Mouse (Mus musculus) E14TG2a.4 (cell line): Measurements from ENCODE around the gene Lgi1.
A peak's percentile ranks its signal among the peaks of the same experiment; 100 is the strongest.

ENCODE experiments used
- H3K27me3 ChIP-seq: 2 replicates; pipeline ENCODE4 v1.6.1; 2014; ENCODE audit warnings: low read length, control low read depth; ENCODE audit not compliant: insufficient read depth
- H3K36me3 ChIP-seq: 2 replicates; pipeline ENCODE4 v1.6.1; 2014; ENCODE audit warnings: low read length, control low read depth; ENCODE audit not compliant: insufficient read depth
- H3K4me1 ChIP-seq: replicated peaks from 2 replicates; pipeline ENCODE4 v1.6.1; 2014; ENCODE audit warnings: low read depth, low read length, control low read depth
- H3K4me3 ChIP-seq: replicated peaks from 2 replicates; pipeline ENCODE4 v1.5.1; 2014; ENCODE audit warnings: mild to moderate bottlenecking, low read length
- H3K9me3 ChIP-seq: 2 replicates; pipeline ENCODE4 v1.6.1; 2014; ENCODE audit warnings: low read length, control low read depth
- CTCF ChIP-seq: conservative IDR thresholded peaks from 2 replicates; pipeline ENCODE4 v1.5.1; 2014; ENCODE audit warnings: low read length
- NANOG ChIP-seq: IDR thresholded peaks from 2 replicates; pipeline ENCODE4 v1.6.1; 2014; ENCODE audit warnings: borderline replicate concordance, low read length, mixed read lengths
- POU5F1 ChIP-seq: IDR thresholded peaks from 2 replicates; pipeline ENCODE4 v1.6.1; 2014; ENCODE audit warnings: low read length, borderline replicate concordance

Gene Lgi1

DNA sequence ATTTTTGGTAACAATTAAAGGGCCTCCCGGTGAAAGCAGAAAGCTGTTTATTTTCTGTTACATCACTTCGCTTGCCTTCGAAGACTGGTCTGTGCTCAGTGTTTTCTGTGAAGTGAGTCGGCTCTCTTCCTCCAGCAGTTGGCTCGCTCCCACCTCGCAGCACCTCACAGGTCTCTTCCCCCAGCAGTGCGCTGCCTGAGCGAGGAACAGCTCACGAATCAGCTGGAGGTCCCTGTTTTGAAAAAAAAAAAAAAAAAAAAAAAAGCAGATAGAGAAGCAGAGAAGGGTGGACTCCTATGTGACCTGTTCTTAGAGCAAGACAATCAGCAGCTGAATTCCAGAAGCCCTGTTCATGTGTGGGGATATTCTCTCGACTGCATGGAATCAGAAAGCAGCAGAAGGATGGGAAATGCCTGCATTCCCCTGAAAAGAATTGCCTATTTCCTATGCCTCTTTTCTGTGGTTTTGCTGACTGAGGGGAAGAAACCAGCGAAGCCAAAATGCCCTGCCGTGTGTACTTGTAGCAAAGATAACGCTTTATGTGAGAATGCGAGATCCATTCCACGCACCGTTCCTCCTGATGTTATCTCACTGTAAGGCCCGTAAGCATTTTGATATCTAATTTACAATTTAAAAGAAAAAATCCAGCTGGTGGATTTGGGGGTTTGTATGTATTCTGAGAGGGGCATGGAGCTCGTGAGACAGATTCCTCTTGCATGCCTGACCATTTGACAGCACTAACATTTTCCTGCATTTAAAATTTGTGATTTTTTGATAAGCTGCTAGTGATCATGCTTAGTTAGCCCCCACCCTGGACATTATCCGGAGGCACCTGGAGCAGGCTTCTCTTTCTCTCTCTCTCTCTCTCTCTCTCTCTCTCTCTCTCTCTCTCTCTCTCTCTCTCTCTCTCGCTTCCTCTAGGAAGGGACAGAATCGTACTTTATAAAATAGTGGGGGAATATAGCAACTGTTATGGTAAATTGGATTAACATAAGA, at the start of gene Lgi1:
Lgi1 (plus strand) TSS at position 32 of the 996 bp plus-strand sequence.
- H3K4me3 ChIP-seq = no peak within 1 kb of the TSS
- peaks cover 16% of the 10 kb centered on the region; the same call in 1 of the 2 replicates for H3K27me3 ChIP-seq
- no peaks in the 10 kb centered on the region for H3K36me3 ChIP-seq
- H3K9me3 ChIP-seq = no peaks in the 10 kb centered on the region
- TF ChIP-seq POU5F1 = no peak
- TF ChIP-seq NANOG = no peak
- no peak for TF ChIP-seq CTCF
- peaks cover 26% of the 10 kb centered on the region for H3K4me1 ChIP-seq

DNA sequence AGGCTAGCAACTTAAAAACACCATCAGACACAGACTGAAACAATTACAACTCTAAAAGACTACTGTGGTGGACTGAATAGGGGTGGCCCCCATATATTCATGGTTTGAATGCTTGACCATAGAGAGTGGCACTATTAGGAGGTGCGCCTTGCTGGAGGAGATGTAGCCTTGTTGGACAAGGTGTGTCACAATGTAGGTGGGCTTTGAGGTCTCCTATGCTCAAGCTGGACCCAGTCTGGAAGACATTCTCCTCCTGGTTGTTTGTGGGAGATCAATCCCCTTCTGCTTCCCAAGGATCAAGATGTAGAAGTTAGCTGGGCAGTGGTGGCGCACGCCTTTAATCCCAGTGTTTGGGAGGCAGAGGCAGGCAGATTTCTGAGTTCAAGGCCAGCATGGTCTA, 46.6 kb upstream of the Lgi1 start:
- H3K4me1 ChIP-seq = 0 out of 2 replicates have a peak, but pooled peaks cover under 1% of the 10 kb centered on the region
- H3K27me3 ChIP-seq = no peaks in the 10 kb centered on the region
- TF ChIP-seq NANOG (no peak), CTCF (no peak), POU5F1 (no peak)
- no peak overlapping the region for H3K4me3 ChIP-seq
- peaks cover 50% of the 10 kb centered on the region for H3K36me3 ChIP-seq
- H3K9me3 ChIP-seq = no peaks in the 10 kb centered on the region

GRCm38 (mm10) chr19:38223356-38223904, 40.9 kb upstream of the Lgi1 start:
- Histone ChIP-seq H3K27me3 (no peaks in the 10 kb centered on the region), H3K4me3 (peak overlapping the region; percentile 94), H3K4me1 (peaks cover 11% of the 10 kb centered on the region), H3K9me3 (no peaks in the 10 kb centered on the region), H3K36me3 (peaks cover 22% of the 10 kb centered on the region)
- TF ChIP-seq NANOG (no peak), POU5F1 (no peak), CTCF (no peak)

- Histone ChIP-seq H3K4me1 (peaks cover 11% of the 10 kb centered on the region), H3K36me3 (peaks cover 20% of the 10 kb centered on the region), H3K9me3 (peaks cover under 1% of the 10 kb centered on the region; the same call in 1 of the 2 replicates), H3K27me3 (no peaks in the 10 kb centered on the region), H3K4me3 (peak within 1 kb of the TSS; percentile 94)
- TF ChIP-seq POU5F1 (no peak), NANOG (no peak)
These were observed 40.2 kb upstream of the Lgi1 start, which contains the start of gene Fra10ac1 for GRCm38 (mm10) chr19:38223905-38224684. Gene Fra10ac1, minus strand, starts transcription at chr19:38224156.

DNA sequence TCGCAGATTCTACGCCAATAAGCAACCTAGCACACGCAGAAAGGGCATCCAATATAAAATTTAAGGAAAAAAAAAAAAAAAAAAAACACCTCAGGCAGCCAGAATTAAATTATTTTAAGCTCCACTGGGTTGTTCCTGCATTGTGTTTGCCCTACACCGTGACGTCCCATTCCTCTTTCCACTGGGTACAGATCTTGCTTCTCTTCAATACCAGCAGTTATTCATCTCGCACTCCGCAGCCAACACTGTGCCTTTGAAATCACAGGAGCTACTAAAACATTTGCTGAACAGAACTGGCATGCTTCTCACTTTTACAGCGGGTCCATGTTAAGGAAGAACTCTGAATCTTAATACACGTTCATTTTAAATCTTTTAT, 39.7 kb upstream of the Lgi1 start:
- Histone ChIP-seq H3K4me3 (peak overlapping the region; percentile 94), H3K9me3 (peaks cover 6% of the 10 kb centered on the region), H3K4me1 (peaks cover 11% of the 10 kb centered on the region), H3K27me3 (no peaks in the 10 kb centered on the region), H3K36me3 (peaks cover 17% of the 10 kb centered on the region)
- no peak for TF ChIP-seq CTCF
- no peak for TF ChIP-seq NANOG
- TF ChIP-seq POU5F1 = no peak

DNA sequence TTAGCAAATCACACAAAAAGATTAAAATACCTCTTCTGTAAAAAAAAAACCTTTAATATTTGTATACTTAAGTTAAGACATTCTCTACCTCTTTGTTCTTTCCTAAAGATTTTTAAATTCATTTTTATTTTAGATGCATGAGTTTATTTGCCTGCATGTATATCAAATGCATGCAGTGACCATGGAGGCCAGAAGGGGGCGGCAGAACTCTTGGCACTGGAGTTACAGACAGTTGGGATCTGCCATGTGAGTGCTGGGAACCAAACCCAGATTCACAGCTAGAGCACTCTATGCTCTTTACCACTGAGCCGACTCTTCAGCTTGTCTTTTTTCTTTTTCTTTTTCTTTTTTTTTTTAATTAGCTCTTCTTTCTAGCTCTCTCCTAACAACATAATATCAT, 35.6 kb upstream of the Lgi1 start:
- Histone ChIP-seq H3K36me3 (no peaks in the 10 kb centered on the region), H3K9me3 (peaks cover 8% of the 10 kb centered on the region), H3K4me3 (no peak overlapping the region), H3K4me1 (peaks cover 12% of the 10 kb centered on the region), H3K27me3 (no peaks in the 10 kb centered on the region)
- TF ChIP-seq NANOG = no peak
- TF ChIP-seq CTCF = peak; percentile 71

DNA sequence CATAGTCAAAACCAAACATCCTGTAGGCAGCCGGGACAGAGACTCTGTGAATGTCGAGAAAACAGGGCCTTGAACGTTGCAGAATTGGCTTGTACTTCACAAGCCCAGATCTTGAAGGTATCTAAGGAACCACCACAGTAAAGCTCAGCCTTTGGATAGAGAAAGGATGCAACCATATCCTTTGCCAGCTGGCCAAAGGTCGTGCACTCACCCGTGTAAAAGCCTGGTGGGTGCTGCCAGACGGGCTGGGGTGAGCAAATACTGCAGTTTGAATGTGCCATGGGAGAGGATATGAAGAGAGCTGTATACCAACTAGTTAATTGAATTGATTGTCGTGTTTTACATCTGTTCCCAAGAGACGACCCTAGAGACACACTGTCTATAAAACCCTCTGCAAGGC, 32.2 kb upstream of the Lgi1 start:
- Histone ChIP-seq H3K27me3 (no peaks in the 10 kb centered on the region), H3K4me1 (peaks cover 30% of the 10 kb centered on the region), H3K36me3 (no peaks in the 10 kb centered on the region), H3K4me3 (no peak overlapping the region), H3K9me3 (peaks cover 8% of the 10 kb centered on the region)
- TF ChIP-seq NANOG = no peak
- TF ChIP-seq POU5F1 = no peak
- TF ChIP-seq CTCF = no peak

DNA sequence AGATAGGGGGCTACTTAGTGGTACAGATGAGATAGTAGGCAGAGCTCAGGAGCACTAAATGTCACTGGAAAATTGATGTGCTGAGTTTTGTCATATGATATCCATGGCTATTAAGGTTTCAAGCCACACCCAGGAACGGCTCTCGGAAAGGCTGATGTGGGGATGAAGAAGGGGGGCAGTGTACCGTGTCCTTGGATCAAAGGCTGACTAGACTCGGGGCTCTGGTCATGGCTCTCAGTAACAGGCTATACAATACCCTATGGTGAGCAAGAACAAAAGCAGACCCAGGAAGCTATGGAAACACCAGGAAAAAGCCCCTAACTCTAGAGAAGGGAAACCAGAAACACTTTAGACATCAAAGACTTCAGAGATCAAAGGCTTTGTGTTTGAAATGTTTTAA, 31.8 kb upstream of the Lgi1 start:
- Histone ChIP-seq H3K36me3 (no peaks in the 10 kb centered on the region), H3K27me3 (no peaks in the 10 kb centered on the region), H3K4me1 (peaks cover 34% of the 10 kb centered on the region), H3K9me3 (peaks cover 8% of the 10 kb centered on the region), H3K4me3 (no peak overlapping the region)
- TF ChIP-seq NANOG (no peak), CTCF (no peak), POU5F1 (no peak)
